Mouse (Mus musculus) frontal cortex, postnatal 36 days (tissue): ENCODE data around the gene Edn2.
A peak's percentile ranks its signal among the peaks of the same experiment; 100 is the strongest.

Experiments used
- DNase-seq, 2 experiments: peaks; one replicate each; pipeline ENCODE4 v3.0.0; 2022; ENCODE audit warnings: low spot score in 2 of 2

Edn2 gene

GRCm38 (mm10) chr4:120161166-120161949 is at the start of gene Edn2:
TSS of gene Edn2 (plus strand) at chr4:120161206.
- no peak for DNase-seq

- DNase-seq = no peak
Observed at GRCm38 (mm10) chr4:120115516-120115915, 45.5 kb upstream of the Edn2 start.

GRCm38 (mm10) chr4:120116312-120116711 is 44.7 kb upstream of the Edn2 start:
- DNase-seq = no peak

- peak in 1 of 2 experiments; percentile 62 for DNase-seq
Observed at GRCm38 (mm10) chr4:120120276-120120675, 40.7 kb upstream of the Edn2 start.

- no peak for DNase-seq
Observed at GRCm38 (mm10) chr4:120124656-120125055, 36.4 kb upstream of the Edn2 start.

- DNase-seq = peak in 1 of 2 experiments; percentile 68
Observed at GRCm38 (mm10) chr4:120126047-120126446, 35.0 kb upstream of the Edn2 start.

GRCm38 (mm10) chr4:120127333-120127732 is 33.7 kb upstream of the Edn2 start:
- DNase-seq = no peak

- peak in 1 of 2 experiments; percentile 49 for DNase-seq
Observed at GRCm38 (mm10) chr4:120128033-120128432, 33.0 kb upstream of the Edn2 start.

- peak in 1 of 2 experiments; percentile 71 for DNase-seq
Observed at GRCm38 (mm10) chr4:120129233-120129885, 31.6 kb upstream of the Edn2 start.

GRCm38 (mm10) chr4:120130926-120131325 is 30.1 kb upstream of the Edn2 start:
- DNase-seq = no peak

- no peak for DNase-seq
Observed at GRCm38 (mm10) chr4:120131441-120132220, 29.4 kb upstream of the Edn2 start.

GRCm38 (mm10) chr4:120134223-120134622 is 26.8 kb upstream of the Edn2 start:
- DNase-seq = no peak

- DNase-seq = no peak
Observed at GRCm38 (mm10) chr4:120141810-120142209, 19.2 kb upstream of the Edn2 start.

- DNase-seq = no peak
Observed at GRCm38 (mm10) chr4:120142905-120143304, 18.1 kb upstream of the Edn2 start.

GRCm38 (mm10) chr4:120144343-120144742 is 16.7 kb upstream of the Edn2 start:
- peak in 1 of 2 experiments; percentile 61 for DNase-seq

- DNase-seq = no peak
Observed at GRCm38 (mm10) chr4:120145931-120146330, 15.1 kb upstream of the Edn2 start.

- DNase-seq = peak; percentile 86 to 88
Observed at GRCm38 (mm10) chr4:120148291-120149141, 12.5 kb upstream of the Edn2 start.

- no peak for DNase-seq
Observed at GRCm38 (mm10) chr4:120149142-120149524, 11.9 kb upstream of the Edn2 start.

- DNase-seq = no peak
Observed at GRCm38 (mm10) chr4:120150345-120150920, 10.6 kb upstream of the Edn2 start.

- no peak for DNase-seq
Observed at GRCm38 (mm10) chr4:120151906-120152305, 9.1 kb upstream of the Edn2 start.

GRCm38 (mm10) chr4:120152648-120153047 is 8.4 kb upstream of the Edn2 start:
- DNase-seq = no peak
